Mouse (Mus musculus) right cerebral cortex, postnatal 10 days (tissue): ENCODE results near the gene Sdsl.
A peak's percentile ranks its signal among the peaks of the same experiment; 100 is the strongest.

Experiments used
- DNase-seq, 2 experiments: peaks; one replicate each; pipeline ENCODE4 v3.0.0; 2021; ENCODE audit warnings: low spot score in 2 of 2

The Sdsl gene

DNA sequence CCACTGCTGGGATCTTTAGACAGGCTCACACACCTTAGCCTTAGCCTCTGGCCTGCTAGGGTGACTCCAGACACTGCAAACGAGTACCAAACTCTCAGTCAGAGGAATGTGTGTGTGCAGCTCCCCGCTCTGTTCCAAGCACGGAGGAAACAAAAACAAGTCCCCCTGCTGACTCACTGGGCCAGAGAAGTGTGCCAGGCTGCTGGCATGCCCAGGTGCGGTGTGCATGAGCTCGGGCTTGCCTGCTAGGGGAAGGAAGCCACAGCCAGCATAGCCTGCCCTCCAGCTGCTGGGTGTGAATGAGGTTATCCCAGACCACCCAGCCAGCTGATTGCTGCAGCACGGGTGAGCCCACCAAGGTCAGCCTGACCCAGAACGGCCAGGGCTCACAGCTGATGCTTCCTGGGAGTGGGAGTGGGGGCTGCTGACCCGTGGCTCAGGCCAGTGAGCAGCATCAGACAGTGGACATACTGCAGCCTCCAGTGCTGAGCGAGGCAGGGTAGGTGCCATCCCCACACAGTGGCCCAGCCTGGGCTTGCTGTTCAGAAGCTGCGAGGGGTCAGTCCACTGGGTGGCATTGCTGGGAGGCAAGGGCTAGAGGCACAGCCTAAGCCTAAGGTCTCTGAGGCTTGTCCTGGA lies 22.6 kb upstream of the Sdsl start:
- DNase-seq, result peak in 1 of 2 experiments; percentile 38

DNA sequence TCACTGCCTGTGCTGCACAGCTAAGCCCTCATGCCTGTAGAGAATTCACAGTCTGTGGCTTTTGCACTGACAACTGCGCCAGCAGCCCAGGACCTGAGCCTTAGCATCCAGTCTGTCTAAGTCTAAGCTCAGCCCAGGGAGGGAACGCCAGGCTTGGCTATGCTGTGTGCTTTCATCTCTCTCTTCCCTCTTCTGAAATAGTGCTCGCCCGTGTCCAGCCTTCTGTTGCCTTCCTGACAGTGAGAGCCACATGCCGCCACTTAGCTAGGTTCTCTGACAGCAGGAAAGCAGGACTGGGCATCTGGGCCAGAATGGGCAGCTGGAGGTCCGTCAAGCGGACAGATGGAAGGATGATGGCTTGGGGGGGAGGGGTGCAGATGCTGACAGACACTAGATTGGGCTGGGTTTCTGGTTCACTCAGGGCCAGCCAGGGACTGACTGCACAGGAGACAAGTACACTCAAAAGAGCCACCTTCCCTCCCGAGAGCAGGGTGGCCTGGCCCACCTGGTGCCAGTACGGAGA lies 21.3 kb upstream of the Sdsl start:
- DNase-seq, result peak in 1 of 2 experiments; percentile 40

DNA sequence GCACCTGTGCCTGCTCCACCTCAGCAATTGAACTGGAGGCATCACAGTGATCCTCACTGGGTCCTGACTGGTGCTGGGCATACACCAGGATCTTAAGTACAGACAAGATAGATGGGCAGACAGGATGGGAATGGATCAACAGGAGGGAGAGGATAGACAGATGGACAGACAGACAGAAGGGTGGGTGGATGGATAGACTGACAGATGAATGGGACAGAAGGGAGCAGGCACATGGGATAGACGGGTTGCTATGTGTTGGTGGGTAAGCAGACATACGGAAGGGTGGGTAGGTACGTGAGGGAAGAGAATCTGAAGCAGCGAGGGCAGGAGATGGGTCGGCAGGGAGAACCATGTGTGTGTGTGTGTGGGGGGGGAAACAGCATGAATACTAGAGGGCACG lies 20.8 kb upstream of the Sdsl start:
- no peak for DNase-seq

DNA sequence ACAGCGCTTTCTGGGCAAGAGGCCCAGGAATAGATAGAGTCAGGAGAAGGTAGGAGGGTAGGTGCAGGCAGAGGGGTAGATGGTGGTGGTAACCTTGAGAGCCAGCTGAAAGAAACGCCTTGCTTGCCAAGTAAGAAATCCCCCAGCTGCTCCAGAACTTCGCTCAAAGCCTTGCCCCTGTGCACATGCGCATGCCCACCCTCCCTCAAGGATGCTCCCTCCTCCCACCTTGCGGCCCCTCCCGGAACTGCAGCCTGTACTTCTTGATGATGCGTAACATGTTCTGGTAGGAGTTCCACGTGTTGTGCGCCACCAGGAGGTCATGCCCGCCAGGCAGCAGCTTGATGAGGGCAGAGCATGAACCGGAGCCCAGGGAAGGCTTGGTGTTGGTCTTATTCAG lies 19.8 kb upstream of the Sdsl start:
- DNase-seq, result peak in 1 of 2 experiments; percentile 48

DNA sequence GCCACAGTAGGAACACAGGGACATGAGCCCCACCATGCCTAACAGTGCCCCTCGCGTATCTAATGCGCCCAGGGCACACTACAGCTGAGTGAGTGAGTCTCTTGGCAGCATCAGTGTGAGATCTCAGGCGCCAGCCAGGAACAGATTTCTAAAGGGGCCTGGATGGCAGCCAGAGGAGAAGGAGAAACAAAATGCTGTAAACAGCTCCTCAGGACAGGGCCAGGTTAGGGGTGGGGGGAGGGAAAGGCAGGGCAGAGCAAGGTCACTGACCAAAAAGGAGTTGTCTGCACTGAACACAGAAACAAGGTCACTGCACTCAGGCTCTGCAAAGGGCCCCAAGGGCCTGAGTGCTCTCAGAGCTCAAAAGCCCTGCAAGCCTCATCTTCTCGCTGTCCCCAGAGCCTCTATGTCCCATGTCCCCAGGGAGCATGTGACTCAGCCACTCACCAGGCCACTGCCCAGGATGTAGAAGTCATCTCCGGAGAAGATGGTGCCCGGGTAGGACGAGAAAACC lies 18.1 kb upstream of the Sdsl start:
- DNase-seq, result peak; percentile 79 to 80

DNA sequence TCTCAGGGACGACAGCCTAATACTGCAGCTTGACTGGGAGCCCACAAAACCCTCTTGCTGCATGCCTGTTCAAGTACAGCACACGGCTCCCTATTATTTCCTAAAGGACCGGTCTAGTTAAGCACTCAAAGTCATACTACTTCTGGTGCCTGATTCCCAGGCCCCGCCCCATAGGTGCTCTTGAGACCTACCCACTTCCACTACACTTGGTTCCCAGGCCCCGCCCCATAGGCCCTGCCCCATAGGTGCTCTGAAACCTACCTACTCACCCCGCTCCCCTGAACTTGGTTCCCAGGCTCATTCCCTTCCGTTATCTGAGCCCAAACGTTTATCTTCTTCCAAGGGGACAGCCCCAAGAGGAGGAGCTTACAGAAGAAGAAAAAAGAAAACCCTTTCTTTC lies 15.2 kb upstream of the Sdsl start:
- DNase-seq, result no peak

DNA sequence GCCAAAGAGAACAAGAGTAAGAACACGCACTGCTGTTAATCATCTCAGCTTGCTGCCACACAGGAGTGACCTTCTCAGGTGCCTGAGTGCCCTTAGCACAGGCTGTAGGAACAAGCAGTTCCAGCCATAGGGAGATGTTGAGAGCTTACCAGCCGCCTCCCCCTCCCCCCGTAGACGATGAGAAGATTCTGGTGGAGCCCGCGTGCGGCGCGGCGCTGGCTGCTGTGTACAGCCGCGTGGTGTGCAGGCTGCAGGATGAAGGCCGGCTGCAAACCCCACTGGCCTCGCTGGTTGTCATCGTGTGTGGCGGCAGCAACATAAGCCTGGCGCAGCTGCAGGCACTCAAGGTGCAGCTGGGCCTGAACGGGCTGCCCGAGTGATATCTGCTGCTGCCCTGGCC lies 10.8 kb upstream of the Sdsl start:
- peak in 1 of 2 experiments; percentile 41 for DNase-seq

DNA sequence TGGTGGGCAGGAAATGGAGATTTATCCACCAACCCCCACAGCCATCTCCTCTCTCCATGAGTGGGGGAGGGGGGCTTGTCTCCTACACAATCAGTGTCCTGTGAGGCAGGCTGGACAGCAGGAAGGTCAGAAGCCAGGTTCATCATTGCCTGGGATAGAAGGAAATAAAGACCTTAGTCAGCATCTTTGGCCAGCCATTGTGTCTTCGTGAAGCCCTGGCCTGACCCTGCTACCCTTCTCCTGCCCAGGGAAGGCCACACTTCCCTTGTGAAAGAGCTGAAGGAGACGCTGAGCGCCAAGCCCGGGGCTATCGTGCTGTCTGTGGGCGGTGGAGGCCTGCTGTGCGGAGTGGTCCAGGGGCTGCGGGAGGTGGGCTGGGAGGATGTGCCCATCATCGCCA lies 8.6 kb upstream of the Sdsl start:
- peak in 1 of 2 experiments; percentile 50 for DNase-seq

DNA sequence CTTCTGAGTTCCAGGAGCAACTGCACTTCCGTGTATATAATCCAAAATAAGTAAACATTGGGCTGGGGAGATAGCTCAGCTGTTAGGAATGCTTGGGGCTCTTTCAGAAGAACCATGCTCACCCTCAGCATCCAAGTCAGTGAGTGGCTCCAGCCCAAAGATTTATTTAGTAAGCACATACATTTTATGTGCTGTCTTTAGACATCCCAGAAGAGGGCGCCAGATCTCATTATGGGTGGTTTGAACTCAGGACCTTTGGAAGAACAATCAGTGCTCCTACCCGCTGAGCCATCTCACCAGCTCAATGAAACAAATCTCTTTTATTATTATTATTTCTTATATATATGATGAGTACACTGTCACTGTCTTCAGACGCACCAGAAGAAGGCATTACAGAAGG lies 6.9 kb upstream of the Sdsl start:
- no peak for DNase-seq

DNA sequence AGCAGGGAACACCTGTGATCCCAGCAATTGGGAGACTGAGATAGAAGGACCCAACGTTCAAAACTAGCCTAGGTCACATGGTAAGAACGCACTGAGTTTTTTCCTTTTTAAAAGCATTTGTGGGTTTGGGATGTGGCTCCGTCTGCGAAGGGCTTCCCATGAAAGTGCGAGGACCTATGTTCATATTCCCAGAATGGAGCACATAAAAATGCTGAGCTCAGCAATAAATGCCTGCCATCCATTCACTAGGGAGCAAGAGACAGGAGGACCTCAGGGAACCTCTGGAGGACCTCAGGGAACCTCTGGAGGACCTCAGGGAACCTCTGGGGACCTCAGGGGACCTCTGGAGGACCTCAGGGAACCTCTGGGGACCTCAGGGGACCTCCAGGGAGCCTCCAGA lies 5.4 kb upstream of the Sdsl start:
- no peak for DNase-seq

DNA sequence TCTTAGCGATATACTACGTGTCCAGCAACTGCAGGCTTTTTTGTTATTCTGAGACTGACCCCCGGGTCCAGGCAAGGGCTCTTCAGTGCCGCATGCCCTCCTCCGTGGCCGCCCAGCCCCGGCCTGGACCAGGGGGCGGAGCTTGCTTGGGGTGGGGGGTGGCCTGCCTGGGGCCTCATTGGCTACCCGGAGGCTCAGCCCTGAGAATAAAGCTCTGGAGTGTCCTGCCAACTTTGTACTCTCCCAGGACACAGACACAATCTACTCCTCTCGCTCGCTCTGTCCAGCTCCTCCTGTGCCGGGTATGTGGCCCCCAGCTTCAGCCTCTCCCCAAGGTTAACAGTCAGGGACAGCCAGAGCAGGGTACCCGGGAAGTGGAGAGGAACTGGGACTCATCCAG lies 3.7 kb upstream of the Sdsl start, which contains the start of gene Sds:
Sds (plus strand) TSS at position 231 of the 400 bp plus-strand sequence.
- DNase-seq, result no peak

DNA sequence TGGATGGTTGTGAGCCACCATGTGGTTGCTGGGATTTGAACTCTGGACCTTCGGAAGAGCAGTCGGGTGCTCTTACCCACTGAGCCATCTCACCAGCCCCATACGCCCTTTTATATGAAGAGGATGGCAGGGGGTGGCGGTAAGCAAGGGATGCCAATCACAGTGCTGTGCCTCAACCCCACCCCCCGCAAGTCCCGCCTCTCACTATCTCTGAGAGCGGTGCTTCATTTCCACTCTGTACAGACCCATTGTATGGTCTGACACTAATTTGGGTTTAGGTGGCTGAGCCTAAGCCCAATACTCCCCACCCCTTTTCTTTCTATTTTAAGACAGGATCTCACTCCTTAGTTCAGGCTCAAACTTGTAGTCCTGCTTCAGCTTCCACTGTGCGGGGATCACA lies 3.3 kb upstream of the Sdsl start:
- DNase-seq, result no peak

DNA sequence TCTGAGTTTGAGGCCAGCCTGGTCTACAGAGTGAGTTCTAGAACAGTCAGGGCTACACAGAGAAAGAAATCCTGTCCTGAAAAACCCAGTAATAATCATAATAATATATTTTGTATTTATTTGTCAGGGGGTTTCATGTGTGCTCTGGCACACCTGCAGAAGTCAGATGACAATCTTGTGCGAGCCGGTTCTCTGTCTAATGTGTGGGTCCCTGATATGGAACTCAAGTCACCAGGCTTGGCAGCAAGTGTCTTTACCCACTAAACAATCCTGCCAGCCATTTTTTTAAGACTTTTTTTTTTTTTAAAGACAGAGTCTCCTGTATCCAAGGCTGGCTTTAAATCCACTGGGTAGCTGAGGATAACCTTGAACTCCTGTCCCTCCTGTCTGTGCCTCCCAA lies 751 bp upstream of the Sdsl start:
- no peak for DNase-seq

DNA sequence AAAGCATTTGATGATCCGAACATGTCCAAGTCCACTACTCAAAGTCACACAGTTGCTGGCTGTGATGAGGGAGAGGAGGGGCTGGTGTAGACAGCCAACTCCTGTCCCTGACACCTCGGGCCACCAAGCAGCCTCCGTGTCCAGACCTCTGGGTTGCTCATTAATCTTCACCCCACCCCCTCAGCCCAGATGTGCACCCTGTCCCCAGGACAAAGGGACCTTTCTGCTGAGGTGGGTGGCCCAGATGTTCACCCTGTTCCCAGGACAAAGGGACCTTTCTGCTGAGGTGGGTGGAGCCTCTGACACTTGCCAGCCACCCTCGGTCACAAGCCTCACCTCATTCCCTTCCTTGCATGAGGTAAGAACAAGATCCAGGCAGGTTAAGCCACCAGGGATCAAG lies 1.1 kb downstream of the Sdsl start:
- no peak for DNase-seq

DNA sequence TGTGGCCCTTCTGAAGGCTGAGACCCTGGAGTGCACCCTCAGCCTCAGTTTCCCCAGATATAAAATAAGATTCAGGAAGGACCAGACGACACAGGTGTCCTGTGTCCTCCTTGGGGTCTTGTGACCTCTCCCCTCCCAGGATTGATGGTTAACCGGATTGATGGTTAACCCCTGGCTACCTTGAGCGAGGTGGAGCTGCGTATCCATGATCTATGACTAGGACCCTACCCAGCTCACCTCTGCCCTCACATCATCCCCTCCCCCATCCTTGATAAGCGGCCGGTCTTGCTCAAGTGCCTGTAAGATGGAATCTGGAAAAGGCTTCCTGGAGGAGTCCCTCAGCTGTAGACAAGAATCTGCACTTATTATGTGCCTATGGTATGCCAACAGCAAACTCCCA lies 3.8 kb downstream of the Sdsl start:
- no peak for DNase-seq

DNA sequence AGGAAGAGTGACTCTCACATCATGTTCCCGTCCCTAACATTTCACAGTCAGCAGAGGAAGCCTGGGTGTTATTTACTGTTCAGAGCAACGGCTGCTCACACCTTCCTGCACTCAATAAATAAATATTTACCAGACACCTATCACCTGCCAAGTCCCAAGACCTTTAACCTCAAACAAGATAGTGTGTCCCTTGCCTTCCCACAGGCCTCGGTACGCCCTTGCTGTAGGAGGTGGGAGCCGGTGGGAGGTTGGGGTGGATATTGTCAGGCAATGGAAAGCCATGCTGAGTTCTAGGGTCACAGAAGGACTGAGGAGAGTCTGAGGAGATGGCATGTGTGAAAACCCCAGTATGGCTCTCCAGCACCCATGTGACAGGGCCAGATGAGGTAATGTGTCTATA lies 4.3 kb downstream of the Sdsl start:
- no peak for DNase-seq

DNA sequence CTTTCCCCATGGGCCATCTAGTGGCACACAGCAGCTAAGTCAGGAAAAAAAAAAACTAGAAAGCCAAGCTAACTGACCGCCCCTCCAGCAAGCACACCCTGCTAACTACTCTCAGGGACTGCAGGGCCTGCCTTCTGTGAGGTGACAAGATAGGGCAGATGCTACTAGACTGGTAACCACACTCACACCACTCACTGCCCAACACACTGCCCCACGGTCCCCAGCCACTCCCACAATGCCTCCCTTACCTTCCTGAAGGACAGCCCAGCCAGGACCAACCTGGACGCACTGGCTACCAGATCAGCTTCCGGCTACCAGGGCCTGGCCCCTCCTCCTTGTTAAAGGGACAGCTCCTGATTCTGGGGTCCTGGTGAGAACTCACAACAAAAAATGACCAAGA lies 5.6 kb downstream of the Sdsl start:
- DNase-seq, result no peak

DNA sequence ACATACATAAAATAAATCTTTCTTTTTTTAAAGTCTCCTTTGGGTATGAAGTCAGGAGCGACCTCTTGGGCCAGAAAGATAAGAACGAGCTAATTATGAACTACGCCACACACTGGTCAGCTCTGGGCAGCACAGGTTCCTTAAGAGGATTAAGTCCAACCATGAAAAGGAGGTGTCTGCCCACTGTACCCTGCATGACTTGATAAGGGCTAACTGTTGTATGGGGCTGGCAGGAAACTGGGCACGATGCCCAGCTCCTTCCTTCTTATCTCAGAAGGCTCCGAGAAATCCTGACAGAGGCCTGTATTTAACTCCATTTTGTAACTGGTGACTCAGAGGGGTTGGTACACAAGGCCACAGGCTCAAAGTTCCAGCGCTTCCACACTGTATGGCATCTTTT lies 6.8 kb downstream of the Sdsl start:
- DNase-seq, result peak in 1 of 2 experiments; percentile 29

DNA sequence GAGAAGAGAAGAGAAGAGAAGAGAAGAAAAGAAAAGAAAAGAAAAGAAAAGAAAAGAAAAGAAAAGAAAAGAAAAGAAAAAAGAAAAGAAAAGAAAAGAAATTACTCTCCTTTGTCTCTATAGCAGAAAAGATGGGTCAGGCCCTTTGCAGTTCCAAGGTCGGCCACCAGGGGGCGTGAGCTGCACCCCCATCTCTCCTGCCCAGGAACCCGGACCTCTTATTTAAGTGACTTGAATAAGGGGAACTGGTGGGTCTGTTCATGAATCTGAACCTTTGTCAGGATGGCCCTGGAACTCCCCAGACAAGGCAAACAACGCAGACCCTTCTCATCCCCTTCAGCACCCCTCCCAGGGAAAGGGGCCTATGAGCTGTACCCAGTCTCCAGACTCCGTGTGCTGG lies 7.5 kb downstream of the Sdsl start:
- no peak for DNase-seq

DNA sequence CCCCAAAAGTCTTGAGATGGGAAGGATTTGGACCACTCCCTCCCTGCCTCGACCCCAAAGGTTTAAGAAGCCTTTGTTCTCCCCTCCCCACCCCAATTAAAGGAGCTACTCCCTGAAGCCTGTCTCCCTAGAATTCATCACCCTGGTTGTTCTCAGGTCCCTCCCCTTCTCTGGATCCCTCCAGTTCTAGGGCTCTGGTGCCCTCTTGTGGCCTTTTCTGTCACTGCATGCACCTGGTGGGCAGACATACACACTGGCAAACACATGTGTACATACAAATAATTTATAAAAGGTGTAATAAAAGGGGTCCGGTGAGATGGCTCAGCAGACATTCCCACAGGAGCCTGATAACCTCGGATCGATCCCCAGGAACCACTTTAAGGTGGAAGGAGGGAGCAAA lies 8.3 kb downstream of the Sdsl start:
- no peak for DNase-seq

DNA sequence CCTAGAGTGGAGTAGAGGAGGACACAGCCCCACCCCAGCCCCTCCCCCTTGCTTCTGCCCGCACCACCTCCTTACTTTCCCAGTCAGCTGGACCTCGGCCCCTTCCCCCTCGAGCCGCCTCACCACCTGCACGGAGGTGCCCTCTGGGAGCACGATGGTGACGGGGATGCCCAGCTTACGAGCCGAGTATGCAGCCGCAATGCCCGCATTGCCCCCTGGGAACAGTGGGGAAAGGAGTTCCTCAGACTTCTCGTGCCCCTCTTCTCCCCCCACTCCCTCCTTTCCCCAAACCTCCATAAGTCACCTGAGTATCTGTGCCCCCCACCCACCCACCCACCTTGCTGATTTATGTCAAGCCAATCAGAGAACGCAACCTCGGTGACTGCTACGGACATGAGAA lies 10.7 kb downstream of the Sdsl start:
- no peak for DNase-seq

DNA sequence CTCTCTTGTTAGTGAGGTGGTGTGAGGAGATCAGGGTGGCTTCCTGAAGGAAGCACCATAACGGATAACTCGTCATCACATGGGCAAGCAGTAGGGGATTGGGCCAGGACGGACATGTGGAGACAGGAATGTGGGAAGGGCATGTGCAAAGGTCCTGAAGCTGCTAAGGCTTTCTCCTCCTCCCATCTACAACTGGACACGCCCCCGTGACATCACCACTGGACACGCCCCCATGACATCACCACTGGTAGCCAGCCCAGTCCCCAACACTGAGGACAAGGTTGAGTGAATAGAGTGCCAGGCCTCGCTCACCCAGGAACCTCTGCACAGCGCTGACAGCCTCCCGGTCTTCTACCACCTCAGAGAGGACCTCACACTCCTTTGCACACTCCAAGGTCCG lies 13.5 kb downstream of the Sdsl start:
- no peak for DNase-seq

DNA sequence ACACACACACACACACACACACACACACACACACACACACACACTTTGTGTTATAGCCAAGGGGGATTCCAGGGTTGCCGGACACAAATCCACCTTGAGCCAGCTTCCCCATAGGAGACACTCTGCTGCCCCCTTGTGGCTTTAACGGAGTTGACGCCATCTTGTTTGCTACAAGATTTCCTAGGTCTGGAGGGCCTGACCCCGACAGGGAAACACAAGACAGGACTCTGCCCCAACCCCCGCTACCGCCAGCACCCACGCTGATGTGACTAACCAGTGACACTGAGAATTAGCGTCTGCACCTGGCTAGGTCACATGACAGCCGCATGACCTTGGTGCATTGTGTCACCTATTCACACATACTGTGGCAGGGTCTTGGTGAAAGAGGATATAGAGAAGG lies 15.0 kb downstream of the Sdsl start:
- DNase-seq, result peak; percentile 61 to 81
